Mouse (Mus musculus): ENCODE results near the gene Zfp354b.

The Zfp354b gene

DNA sequence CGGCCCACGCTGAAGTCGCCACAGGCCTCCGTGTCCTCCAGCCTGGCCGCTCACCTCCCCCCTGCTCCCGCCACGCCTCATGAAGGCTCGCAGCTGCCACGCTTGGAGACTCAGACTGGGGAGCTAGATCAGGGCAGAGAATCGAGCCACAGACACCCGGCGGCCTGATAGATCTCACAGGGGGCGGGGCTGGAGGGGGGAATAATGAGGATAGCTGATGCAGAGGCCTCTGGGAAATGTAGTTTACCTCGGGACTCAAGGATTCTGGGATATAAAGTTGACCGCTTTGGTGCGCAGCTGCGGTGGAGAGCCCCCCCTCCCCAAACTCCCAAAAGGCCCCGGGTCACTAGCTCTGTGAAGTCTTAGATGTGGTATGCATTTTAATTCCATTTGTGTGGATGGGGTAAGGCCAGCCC is at the start of gene Zfp354b:
Gene Zfp354b, minus strand, starts transcription at position 183 of the 416 bp plus-strand sequence.
- peak; percentile 86 for DNase-seq (ENCODE audit: low spot score)

DNA sequence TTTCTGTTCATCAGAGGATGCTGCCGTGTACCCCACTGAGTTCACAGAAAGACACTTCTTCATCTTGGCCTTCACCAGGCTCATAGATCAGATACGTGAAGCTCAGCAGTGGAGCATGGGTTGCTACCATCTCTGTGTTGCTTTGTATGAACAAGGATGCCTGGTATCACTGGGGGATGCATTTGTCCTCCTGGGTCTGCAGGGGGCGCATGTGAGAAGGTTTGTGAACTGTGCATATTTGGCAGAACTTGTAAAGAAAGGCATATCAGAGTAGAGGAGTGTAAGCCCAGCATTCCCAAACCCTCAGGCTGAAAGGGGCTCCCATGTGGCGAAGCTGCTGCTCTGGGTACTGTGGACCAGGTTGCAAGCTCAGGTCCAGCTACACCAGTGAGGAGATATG is 45.8 kb upstream of the Zfp354b start:
- peak; percentile 48 for DNase-seq (ENCODE audit: low spot score)

DNA sequence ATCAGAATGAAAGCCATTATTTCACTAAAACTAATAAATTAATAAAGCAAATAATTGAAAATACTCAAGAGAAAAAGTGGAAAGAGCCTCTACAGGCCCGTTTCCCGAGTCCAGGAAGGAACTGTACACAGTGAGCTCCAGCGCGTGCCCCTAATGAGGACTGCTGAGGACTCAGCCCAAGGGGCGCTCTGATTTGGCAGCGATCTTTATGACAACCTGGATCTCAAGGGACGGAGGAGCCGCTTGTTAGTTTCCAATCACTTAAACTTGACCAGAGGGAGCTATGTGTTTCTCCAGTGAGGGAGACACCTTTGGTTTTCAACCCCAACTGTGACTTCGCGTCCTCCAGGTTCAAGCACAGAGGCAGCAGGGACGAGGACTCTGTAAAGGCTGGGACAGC is 34.8 kb upstream of the Zfp354b start, which contains the start of gene Olfr1378:
Gene Olfr1378, plus strand, starts transcription at position 301 of the 400 bp plus-strand sequence.
- DNase-seq (ENCODE audit: low spot score) = no peak

DNA sequence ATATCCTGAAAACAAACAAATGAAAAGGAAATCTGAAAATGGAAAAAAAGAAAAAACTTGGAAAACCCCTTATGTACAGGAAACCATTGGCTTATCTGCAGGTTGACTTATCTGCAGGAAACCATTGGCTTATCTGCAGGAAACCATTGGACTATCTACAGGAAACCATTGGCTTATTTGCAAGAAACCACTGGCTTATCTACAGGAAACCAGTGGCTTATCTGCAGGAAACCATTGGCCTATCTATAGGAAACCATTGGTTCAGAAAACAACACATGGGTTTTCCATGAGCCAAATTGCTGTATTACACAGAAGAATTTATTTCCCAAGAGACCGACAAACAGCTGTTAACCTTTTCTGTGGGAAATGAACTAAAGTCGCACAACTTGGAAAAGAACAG is 33.5 kb upstream of the Zfp354b start:
- DNase-seq (ENCODE audit: low spot score) = no peak

DNA sequence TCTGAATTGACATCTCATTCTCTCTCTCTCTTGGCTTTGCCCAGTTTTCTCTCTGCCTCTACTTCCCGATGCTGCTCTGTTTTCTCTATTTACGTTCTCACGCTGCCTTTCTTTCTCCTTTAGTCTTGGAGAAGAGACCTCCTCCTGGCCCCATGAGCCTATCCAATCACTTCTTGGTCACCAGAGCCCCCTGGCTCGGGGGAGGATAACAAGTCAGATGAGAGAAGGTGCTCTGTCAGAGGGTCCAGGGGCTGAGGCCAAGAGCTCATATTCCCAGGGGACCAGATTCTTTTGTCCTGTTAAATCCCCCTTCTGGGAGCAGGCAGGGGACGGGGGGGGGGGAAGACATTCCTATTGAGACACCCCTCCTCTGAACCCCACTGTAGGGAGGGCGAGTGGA is 22.2 kb upstream of the Zfp354b start, which contains the start of gene Prop1:
Gene Prop1, minus strand, starts transcription at position 101 of the 400 bp plus-strand sequence.
- DNase-seq (ENCODE audit: low spot score) = no peak

DNA sequence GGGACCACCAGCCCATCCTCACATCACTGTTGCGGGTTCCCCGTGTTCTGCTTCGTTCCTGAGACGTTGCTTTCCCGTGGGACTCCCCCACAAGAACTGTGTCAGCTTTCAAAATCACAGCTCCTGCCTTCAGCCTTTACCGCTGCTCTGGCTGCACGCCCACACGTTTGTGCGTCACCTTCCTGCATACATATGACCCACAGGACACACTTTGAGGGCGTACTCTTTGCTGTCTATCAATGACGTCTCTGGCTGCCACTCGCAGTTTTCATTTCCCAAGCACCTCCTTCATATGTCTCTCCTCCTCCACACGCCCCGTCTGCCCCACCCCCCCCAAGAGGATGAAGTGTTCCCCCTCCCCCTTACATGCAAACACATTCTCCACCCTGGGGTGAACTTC is 20.9 kb upstream of the Zfp354b start:
- no peak for DNase-seq (ENCODE audit: low spot score)

DNA sequence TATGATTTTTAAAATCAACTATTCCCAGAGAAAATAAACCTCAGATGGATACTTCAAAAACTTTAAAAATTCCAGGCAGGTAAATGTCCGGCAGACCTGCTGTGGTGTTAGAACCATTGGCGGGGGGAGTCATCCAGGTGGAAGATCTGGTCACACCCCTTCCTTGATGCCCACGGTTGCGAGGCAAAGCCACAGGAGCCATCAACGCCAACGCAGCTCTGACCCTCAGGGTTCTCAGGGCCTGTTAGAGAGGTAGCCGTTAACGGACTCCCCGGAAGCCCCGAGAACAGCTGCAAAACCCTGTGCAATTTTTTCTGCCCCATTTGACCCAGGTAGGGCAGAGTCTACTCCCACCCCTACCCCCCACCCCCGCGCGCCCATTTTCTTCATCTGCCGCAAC is 12.1 kb upstream of the Zfp354b start, which contains the start of gene 4933414I15Rik:
Gene 4933414I15Rik, minus strand, starts transcription at position 260 of the 400 bp plus-strand sequence.
- DNase-seq (ENCODE audit: low spot score) = no peak

DNA sequence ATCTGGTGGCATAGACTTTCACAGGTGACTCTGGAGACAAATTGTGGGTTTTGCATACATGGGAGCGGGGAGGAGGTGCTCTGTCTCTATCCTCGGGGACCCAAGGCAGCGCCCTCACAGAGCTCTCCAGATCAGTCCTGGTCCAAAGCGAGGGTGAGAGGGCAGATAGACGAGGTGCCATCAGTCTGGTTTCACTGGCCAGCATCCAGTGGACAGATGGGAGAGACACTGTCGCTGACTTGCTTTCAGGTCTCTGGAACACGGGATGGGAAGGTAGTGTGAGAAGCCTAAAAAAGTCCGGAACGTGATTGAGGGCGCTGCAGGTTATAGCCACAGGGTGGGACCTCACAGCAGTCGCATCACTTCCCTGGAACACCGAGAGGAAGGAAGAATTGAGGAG is 11.0 kb upstream of the Zfp354b start:
- DNase-seq (ENCODE audit: low spot score) = no peak

DNA sequence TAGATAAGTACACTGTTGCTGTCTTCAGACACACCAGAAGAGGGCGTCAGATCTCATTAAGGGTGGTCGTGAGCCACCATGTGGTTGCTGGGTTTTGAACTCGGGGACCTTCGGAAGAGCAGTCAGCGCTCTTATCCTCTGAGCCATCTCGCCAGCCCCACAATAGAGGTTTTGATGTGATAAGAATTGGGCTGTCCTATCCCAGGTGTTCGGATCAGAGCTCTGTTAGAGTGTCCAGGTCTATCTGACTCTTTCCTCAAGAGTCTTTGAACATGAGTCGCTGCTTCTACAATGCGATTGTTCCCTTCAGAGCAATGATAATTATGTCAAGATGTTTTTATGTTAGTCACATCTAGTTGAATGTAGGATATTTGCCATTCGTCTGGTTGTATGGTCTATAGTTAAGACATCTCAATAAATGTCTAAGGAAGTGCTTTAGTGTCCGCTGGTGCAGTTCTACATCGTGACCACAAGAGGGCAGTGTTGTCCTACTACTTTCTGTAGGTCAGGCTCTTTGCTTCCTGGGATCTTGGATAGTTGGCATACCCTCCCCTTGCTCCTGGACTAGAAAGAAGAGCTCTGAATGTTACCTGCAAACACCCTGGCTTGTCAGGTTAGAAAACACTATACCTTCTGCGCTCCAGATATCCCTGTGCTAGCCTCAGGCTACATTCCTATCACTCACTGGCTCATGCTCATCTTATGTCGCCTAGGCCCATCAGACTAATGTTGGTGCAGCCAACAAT is 8.4 kb upstream of the Zfp354b start:
- DNase-seq (ENCODE audit: low spot score) = no peak

DNA sequence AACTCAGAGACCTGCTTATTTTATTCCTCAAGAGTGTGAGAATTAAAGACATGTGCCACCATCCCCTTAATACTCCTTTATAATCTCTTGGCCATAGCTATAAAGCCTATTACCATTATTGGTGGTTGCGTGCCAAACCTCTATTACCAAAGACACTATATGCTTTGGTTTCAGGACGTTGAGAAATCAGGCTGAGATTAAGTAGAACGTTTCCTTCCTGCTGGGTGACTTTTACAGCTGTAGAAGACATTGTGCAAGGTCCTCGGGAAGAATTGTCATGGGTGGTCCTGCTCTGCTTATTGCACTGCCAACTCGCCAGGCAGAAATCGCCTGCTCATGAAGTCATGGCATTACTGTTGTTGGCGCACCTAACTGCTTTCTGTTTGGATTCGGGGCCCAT is 7.0 kb upstream of the Zfp354b start:
- DNase-seq (ENCODE audit: low spot score) = no peak

DNA sequence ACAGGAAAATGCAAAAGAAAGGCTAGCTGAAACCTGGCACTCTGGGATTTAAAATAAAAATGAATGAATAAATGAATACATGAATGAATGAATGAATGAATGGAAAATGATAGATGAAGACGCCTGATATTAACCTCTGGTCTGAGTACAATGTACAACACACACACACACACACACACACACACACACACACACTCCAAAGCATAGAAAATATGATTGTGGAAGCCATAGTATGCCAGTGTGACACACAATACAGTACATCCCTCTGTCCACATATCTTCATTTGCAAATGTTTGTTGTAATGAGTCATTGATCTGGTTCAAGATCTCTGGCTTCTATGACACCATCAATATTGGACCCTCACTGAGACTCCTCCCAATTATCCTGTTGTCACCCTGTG is 607 bp upstream of the Zfp354b start:
- DNase-seq (ENCODE audit: low spot score) = no peak

DNA sequence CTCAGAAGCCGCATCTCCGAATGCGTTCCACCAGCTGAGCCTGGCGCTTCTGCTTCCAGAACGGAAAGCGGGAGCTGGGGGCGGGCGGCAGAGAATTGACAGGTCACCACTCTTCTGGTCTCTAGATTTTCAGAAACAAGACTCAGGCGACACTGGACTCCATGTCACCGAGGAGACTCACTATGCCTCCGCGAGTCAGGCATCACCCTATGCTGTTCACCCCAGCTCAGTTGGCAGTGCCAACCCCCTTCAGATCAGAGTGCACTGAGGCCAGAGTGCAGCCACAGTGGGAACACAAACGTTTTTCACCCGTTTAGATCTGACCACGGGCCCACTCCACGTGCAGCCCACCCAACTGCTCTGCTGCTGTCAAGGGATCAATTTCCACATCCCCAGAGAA is 412 bp downstream of the Zfp354b start:
- DNase-seq (ENCODE audit: low spot score) = no peak

DNA sequence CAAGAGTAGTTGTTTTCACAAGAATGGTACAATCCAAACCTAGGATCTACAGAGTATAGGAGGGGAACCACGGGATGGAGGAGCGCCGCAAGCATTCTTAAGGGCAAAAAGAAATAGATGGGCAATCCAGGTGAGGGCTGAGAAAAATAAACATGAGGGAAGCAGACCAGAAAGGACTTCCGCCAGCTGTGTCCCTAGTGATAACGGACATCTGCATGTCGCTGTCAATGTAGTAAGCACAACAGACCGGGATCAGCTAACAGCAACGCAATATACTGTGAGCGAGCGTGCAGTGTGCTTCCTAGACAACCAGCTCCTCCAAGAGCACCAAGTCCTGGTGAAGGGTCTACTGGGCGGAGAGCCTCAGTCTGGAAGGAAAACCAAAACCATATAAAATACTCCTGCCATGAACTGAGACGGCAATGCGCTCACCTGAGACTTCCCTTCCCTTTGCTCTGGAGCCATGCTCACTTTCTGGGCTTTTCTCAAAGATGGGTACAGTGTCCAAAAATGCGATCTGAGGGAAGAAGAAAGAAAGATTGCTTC is 891 bp downstream of the Zfp354b start:
- no peak for DNase-seq (ENCODE audit: low spot score)

DNA sequence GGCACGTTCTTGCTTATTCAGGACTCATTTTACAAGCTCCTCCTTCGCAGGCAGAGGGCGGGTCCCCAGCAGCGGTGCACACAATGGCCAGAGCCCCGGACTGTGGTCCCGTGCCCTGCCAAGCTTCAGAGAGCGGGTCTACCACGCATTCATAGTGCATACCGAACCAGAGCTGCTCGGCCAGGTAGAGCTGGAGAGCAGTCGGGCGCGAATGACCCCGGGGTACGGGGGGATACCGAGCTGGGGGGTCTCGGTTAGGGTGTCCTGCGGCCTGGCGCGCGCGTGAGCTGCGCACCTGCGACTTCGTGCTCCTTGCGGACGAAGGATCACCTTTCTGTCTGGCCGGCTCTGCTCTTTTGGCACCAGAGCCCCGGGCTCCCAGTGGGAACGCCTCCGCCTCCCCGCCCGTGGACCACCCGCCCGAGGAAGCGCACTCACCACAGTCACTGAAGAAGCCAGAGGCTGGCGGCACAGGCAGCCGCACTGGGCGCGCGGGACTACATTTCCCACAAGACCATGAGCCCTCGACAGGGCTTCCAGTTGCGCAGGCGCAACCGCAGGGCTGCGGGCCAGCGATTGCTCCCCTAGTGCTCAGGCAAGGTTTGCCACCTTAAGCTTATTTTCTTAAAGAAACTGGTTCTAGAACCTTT is 15.6 kb downstream of the Zfp354b start, which contains the start of gene Zfp2:
Gene Zfp2, minus strand, starts transcription at position 495 of the 650 bp plus-strand sequence.
- DNase-seq (ENCODE audit: low spot score) = peak; percentile 92

DNA sequence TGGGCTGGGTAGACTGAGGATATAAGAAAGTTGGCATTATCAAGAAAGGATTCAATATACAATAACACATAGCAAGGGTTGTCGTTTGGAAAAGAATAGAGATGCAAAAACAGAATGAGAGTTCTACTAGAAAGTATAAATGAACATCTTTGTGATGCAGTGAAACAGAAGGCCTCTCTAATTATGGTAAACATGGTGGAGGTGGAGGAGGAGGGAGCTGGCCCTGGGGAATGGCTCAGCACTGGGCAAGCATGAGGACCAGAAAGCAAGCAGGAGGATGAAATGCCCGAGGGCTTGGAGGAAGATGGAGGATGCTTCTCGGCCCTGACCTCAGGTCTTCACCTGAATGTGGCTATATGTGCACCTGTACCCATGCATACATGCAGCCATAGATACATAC is 17.0 kb downstream of the Zfp354b start:
- no peak for DNase-seq (ENCODE audit: low spot score)

DNA sequence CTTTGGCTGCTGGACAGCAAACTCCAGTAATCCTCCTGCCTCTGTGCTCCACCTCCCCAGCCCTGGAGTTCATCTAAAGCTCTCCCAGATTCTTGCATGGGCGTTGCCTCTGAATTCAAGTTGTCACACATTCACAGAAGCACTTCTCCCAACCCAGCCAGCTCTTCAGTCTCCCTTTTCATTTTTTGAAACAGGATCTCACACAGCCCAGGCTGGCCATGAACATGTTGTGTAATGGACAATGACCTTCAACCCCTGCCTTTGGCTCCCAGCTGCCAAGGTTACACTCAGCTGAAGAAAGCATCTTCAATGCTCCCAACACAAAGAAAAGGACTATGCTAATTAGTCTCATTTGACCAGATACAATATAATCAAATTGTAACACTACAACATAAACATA is 18.1 kb downstream of the Zfp354b start:
- DNase-seq (ENCODE audit: low spot score) = no peak

DNA sequence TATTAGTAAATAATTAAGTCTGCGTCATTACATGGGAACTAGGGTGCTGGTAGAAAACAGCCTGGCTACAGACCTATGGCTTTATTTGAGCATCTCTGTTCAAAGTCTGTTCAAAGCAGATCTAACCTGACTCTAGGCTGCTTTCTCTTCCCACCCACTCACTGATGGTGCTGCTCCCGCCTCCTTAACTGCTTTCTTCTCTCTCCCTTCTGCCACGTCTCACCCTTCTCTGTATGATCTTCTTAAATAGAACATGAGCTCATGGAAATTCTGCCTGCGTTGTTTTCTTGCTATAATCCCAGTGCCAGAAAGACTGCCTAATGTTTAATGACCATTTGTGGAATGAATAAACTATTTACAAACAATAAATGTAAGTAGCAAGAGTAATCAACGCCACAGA is 23.3 kb downstream of the Zfp354b start:
- no peak for DNase-seq (ENCODE audit: low spot score)

DNA sequence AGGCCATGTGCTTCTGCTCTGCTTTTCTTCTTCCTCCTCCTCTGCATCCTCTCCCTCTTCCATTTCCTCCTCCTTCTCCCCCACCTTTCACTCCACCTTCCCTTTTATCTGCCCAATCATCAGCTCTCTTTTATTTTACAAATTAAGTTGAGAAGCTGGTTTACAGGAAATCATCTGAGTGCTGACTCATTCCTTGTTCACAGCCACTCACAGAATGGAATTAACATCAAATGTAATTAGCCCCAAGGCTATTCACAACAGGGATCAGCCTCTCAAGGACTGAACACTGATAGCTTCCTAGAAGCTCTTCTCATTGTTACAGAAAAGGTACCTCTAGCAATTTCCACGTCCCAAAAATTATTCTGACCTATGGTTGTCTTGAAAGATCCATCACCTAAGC is 34.1 kb downstream of the Zfp354b start:
- no peak for DNase-seq (ENCODE audit: low spot score)

DNA sequence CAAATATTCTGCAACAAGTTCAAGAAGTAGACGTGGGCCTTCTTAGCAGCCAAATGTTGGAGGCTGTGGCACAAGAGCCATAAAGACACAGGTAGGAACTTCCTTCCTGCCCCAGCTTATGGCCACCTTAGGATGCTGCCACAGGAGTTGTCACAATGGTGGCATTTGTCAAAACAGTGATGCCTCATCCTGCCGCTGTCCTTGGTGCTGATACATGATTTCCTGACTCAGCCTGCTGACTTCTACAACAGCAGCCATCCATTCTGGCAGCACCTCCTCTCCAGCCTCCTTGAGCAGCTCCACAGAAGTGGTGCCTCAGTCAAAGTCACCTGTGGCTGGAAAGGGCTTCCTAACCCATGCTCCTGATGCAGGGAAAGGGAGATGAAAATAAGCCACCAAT is 39.0 kb downstream of the Zfp354b start:
- DNase-seq (ENCODE audit: low spot score) = no peak

DNA sequence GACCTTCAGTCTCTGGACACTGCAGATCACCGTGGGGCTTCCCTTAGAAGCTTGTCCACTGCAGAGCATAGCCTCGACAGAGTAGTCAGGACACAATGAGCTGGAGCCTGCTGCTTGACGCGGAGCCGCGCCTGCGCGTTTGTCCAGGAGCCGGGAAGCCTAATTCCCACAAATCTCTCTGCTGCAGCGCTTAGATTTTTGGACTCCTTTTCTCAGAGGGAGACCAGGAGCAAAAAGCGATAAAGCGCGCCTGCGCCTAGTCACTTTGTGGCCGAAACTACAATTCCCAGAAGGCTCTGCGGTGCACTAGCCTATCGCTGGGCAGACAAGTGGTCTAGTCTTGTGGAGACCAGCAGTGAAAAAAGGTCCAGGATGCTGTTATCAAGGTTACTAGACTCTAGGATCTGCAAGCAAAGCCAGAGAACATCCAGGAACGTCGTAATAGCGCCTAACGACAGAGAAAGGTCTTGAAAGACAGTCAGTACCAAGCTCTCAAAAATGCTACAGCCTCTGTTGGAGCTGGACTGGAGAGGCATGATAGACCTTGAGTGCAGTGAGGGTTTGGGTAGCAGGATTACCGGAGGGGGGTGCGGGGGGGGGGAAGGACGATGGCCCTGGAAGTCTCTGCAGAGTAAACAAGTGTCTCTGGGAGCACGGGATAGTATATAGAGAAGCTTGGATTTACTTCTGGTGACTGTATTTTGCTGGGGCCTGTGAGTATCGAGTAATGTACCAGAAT is 43.9 kb downstream of the Zfp354b start, which contains the start of gene Zfp454:
Gene Zfp454, minus strand, starts transcription at position 262 of the 739 bp plus-strand sequence.
- peak; percentile 89 for DNase-seq (ENCODE audit: low spot score)

DNA sequence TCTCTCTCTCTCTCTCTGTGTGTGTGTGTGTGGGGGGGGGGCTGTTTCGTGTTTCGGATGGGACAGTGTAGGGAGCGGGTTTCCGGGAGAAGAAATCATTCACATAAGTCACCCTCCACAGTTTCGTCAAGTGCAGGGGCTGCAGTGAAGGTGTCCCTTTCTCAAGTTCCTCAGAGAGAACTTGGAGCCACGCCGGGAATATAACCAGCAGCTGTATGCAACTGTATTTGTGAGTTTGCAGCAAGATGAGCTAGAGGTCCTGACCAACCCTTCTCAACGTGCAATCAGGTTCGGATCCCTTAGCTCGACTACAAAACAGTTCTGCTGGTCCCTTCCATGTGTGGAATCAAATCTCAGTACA is 44.5 kb downstream of the Zfp354b start:
- no peak for DNase-seq (ENCODE audit: low spot score)

DNA sequence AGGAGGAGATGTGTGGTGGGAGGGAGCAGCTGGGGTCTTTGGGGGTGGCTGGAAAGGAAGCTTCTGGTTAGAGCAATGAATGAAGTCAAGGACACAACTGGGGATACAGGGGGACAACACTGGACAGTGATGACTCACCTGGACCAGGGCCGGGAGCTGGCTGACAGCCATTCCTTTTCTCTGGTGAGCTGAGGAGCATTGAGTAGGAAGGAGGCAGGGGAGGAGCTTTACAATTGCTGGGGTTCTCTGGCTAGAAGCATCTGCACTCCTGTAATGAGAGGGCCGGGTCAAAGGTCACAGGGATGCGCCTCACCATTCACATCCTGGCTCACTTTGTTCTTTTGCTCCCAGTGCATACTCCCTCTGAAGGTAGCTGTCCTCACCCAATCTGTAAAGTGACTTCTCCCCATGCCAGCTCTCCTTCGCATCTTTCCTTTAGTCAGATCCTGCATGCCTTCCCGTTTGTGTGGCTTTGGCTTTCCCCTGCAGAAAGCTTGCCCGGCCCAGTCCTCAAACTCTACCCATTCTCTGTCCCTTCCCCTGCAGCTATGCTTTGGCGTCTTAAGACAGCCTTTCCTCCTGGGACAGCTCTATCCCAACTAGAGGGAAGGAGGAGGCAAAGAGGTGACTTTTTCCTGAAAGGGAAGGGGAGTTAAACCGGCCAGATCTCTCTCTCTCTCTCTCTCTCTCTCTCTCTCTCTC is 45.1 kb downstream of the Zfp354b start:
- peak; percentile 52 for DNase-seq (ENCODE audit: low spot score)
